Mouse (Mus musculus): Measurements from ENCODE around the gene Gm12355.

The Gm12355 gene

DNA sequence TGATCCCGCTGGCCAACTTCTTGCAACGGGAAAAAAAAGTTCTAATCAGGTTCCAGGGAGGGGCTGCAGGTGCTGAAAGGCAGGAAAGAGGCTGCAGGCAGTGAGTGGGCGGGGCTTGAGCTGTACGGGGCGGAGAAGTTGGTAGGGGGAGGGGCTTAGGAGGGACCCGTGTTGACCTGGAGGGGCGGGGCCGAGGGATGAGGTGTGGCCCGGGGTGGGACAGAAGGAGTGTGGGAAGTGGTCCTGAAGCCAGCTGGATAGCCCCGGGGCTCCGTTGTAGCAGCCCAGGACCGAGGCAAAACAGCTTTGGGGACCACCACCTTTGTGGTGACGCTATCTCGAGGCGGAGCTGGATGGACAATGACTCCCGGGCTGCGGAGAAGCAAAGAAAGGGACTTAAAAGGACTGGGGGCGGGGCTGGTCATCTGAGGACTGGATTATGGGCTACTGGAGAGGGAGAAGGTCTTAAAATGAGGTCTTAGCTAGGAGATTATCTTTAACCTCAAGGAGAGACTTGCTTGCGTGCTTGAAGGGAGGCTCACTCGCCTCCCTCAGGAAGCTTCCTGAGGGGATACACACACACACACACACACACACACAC, 23.3 kb downstream of the Gm12355 start:
- DNase-seq (ENCODE audit: low spot score), result no peak

DNA sequence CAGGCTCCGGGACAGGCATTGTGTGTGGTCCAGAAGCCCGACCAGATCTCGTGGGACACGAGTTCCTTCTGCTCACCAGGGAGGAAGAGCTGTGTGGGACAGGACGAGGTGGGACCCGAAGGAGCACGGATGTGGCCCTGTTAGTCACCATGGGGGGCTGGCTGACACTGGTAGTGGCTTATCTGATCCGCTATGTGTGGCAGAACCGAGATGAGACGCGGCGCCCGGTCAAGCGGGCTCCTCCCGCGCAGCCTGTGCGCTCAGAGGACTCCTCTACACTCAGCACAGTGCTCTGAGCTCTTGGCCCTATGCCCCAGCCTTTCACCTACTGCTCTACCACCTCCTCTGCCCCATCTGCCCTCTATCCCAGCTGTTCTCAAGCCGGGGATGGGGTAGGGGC, 26.2 kb downstream of the Gm12355 start:
- DNase-seq (ENCODE audit: low spot score), result no peak

DNA sequence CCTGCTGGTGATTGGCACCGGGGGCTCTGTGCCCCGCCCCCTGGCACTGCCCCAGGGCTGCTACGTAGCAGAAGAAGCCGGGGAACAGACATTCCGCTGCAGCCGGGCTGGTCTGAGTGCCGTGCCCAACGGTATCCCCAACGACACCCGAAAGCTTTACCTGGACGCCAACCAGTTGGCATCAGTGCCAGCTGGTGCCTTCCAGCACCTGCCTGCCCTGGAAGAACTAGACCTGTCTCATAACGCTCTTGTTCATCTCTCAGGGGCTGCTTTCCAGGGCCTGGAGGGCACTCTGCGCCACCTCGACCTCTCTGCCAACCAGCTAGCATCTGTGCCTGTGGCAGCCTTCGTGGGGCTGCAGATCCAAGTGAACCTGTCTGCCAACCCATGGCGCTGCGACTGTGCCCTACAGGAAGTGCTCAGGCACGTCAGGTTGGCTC, 26.6 kb downstream of the Gm12355 start:
- DNase-seq (ENCODE audit: low spot score), result no peak

DNA sequence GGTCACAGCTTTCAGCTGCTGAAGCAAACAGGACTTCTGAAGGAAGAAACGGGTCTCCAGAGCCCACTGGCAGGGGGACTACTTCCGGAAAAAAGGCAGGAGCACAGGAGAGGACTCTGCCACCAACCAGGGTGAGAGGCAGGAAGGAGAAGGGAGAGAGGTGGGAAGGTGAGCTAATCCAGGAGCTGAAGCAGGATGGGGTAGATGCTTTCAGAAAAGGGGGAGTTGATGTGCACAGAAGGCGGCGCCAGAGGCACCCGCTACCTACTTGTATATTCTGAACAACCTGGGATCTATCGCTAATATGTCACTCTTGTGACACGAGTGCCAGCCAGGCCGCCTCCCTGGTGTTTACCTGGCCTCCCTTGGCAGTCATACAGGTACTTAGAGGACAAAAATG, 27.5 kb downstream of the Gm12355 start, which contains the start of gene Lrrc3c:
Gene Lrrc3c, plus strand, starts transcription at position 301 of the 400 bp plus-strand sequence.
- DNase-seq (ENCODE audit: low spot score), result no peak

DNA sequence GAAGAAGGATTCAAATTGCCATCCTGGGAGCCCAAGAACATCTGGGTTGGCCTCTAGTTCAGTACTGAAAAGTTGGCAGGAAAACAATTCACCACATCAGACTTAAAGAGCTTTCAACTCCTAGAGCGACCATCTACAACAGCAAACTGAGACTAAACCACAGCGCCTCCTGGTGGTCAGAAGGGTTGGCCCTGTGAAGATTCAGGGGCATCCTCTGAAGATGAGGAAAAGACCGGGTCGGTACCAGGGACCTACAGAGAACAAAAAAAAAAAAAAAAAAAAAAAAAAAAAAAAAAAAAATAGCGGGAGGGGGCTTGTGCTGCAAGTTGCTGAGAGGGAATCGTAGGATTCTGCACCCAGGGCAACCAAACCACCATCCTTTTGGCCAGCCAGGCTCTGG, 28.1 kb downstream of the Gm12355 start:
- DNase-seq (ENCODE audit: low spot score), result no peak

DNA sequence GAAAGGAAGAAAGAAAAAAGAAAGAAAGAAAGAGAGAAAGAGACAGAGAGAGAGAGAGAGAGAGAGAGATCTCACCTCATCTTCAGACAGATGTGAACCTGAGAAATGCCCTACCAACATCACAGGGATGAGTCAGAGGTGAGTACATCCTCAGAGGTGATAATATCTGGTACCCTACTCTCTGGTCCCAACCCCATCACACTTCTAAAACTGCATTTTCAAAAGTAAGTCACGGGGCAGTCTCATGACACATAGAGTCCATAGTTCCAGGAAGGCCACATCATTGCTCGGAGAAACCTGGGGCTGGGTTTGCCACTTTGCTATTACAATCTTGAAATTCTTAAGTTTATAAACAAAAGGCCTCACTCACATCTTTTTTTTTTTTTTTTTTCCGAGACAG, 29.5 kb downstream of the Gm12355 start:
- no peak for DNase-seq (ENCODE audit: low spot score)

DNA sequence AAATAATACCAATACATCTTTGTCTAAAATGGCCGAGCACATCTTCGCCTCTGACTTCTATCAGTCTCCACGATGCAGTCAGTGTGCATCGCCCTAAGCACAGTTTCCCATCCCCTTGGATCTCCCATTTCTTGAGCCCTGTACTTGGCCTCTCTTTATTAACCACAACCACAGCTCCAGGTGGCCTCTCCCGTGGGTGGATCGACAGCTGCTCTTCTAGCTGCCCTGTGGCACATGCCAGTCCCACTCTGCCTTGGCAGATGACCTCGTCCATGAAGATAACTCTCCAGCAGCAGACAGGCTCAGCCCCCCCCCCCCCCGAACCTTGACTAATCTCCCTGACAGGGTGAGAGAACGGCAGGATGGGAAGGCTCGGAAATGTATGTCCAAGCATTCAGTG, 30.0 kb downstream of the Gm12355 start:
- no peak for DNase-seq (ENCODE audit: low spot score)

DNA sequence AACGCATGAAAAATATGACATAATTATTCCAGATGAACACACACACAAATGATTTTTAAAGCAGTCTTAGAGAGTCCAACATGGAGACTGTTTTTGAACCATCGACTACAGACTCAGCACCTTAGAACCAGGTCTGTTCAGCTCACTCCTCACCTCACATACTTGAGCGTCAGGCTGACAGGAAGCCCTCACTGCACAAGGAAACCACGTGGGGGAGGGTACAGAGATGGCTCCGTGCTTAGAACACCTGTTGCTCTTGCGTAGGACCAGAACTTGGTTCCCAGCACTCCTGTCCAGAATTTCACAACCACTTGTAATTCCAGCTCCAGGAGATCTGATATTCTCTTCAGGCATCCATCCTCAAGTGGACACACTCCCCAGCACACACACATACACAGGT, 30.4 kb downstream of the Gm12355 start:
- DNase-seq (ENCODE audit: low spot score), result no peak

DNA sequence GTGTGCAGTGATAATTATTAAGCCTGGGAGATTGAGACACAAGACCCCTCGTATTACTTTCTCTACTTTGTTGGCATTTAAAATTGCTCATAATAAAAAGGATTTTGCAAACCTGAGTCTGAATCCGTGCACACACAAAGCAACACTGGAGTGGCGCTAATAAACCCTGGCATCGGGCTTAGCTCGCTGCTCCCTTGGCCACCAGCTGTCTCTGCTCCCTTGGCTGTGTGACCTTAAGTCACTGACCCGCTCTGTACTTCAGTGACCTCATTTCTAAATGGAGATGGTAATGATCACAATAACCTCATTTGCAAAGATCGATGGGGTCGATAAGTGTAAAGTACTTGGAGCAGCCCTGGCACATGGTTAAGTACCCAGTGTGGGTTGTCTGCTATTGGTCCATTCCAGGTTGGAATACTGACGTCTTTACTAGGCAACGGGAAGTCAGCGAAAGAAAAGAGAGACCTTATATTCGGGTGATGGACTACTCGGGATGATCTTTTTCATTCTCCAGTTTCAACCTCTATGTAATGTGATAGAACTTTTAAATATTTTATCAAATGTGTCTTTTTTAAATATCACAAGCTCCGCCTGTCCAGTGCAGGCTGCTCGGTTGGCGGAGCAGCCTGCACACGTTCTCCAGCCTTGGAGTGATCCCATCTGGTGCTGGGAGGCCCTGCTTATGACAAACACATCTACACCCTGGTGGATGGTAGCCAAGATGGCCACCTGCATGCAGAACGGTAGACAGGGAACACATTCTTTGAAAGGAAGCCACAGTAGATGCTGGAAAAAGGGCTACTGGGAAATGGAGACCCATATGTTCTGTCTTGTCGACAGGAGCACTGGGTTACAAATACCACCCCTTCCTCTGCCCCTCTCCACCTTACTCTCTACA, 34.7 kb downstream of the Gm12355 start:
- no peak for DNase-seq (ENCODE audit: low spot score)

DNA sequence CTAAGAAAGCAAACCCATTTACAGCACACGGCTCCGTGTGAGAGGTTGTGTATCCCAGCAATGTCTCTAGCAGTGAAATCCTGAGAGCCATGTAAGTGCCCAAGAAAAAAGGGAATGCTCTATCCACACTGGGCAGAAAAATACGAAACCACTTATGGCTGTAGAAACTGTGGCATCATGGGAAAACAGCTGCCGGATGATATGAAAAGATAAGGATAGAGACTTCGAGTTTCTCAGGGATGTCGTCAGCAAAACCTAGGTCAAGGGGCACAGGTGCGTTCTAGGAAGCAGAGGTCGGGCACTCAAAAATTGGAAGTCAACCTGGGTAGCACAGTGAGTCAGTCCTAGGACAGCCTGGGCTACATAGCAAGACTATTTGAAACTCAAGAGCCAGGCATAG, 36.2 kb downstream of the Gm12355 start:
- no peak for DNase-seq (ENCODE audit: low spot score)

DNA sequence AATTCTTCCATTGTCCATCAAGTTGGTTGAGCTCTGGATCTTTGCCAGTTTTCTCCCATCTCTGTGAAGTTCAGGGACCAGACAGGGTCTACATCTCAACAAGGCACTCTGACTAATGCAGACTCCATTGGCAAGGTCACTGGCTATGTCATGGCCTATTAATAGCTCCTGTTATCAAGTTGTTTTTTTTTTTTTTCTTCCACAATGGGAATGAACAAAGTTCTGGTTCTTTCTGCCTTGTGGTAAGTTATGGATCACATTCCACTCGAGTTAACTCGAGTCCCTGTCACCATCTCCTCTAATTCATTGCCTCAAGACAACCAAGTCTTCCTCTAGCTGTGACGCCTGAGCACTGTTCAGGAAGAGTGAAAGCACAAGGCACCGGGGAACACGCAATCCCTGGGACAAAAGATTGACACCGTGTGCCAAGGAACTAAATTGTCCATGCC, 36.6 kb downstream of the Gm12355 start:
- no peak for DNase-seq (ENCODE audit: low spot score)

DNA sequence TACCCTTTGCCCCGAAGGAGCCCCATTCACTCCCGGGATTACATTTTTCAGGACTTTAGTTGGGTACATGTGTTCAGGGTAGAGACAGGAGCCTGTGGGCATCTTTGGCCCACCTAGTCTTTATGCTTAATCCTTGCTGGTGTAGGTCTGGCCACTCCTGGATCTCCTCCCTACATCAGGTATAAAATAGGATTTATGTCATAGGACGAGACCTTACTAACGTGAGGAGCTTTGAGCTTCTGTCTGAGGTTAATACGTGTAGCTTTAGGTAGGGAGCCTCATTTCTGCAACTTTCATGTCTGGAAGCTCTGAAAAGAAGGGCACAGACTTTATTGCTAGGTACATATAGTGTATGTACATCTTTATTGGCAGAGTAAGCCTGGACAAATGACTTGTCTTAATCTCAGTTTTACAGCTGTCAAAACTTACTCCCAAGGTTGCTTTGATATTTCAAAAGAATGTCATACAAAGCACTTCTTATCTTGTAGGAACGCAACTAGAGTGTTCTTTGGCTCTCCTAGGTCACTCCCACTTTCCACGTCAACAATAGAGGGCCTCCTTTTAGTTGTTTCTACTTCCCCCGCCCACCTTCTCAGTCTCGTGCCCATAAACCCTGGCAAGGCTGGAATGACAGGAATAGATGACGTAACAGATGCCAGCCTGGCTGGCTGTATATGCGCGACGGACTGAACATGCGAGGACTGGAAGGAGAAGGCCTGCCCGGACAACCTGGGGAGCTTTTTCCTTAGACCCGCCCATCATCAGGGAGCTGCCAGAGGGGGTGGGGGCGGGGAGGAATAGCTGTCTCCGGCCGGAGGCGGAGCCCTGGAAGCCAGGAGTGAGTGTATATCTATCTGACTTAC, 37.5 kb downstream of the Gm12355 start:
- DNase-seq (ENCODE audit: low spot score), result peak; percentile 29

DNA sequence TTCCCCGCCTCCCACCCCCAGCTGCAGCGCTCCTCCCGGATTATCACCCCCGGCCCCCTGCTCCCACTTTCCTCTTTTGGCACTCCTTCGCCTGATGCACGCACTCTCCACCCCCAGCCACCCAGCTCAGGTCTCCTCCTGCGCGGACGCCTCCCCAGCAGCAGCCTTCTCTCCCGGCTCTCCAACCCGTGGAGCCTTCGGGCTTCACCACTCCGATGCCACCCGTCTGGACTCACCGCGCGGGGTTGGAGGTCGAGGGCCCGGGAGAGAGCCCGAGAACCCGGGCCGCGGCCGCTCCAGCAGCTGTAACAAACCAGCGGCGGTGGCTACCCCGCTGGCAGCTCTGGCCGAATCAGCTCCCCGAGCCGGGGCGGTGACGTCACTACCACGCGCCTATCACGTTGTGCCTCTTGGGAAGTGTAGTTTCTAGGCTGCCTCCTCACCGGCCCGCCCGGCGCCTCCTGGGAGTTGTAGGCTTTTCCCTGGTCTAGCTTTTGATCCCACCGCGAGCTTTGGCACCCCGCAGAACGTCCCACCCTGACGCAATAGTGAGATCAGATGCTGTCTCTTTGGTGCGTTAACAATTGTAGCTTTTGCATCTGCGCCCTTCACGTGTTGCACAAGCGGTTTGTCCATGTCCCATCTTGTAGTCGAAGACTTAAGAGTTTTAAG, 38.4 kb downstream of the Gm12355 start, which contains the start of gene Ormdl3:
Gene Ormdl3, minus strand, starts transcription at position 477 of the 672 bp plus-strand sequence.
- DNase-seq (ENCODE audit: low spot score), result peak; percentile 97

DNA sequence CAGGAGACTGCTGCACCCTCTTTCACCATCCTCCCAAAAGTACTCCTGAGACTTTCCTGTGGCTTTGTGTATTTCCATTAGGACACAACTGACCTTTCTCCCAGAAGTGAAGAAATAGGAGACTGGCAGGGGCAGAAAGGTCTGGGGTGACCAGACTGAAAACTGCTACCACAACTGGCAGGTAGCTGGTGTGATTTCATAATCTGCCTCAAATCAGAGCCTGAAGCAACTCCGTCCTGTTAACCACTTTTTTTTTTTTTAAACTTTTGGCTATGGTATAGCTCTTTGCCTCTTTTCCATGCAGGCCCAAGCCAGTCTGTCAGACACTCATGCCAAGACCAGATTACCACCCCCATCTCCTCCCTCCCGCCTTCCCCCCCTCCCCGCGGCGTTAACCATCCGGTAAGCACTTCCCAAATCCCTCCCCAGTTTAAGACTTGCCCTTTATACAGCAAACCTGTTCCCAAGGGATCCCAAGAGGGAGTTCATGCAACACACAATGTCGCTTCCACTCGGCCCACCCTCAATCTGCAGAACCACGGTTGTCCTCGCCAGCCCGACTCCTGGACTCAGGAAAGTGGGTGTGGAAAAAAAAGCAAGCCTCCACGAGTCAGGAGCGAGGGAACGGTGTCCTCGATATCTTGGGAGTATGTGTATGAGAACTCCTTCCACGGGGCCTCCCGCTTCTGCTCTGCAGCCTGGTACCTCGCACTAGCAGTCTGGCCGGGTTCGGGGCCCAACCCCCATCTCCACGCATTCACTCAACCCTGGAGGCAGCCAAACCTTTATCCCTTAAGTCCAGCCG, 39.2 kb downstream of the Gm12355 start:
- no peak for DNase-seq (ENCODE audit: low spot score)

DNA sequence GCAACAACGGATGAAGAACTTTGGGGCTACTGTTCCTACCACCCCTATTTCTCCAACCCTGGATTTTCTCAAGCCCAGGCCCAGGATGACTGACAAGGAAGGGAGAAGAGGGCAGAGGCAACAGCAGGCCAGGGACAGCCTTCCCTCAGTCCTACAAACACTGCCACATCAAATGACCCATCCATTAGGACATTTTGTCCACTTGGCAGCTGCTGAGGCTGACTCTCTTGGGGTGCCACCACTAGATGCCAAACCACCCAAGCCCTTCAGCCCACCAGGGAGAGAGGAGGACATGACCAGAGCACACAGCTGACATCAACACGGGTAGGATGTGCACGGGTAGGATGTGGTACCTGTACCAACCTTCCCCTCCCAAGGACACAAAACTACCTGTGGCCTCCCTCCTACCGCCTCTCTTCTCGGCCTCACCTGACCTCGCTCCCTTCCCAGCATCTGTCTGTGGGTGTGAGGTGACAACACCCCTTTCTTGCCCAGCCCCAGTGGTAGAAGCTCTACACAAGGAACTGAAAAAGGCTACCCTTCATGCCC, 40.8 kb downstream of the Gm12355 start:
- DNase-seq (ENCODE audit: low spot score), result no peak

DNA sequence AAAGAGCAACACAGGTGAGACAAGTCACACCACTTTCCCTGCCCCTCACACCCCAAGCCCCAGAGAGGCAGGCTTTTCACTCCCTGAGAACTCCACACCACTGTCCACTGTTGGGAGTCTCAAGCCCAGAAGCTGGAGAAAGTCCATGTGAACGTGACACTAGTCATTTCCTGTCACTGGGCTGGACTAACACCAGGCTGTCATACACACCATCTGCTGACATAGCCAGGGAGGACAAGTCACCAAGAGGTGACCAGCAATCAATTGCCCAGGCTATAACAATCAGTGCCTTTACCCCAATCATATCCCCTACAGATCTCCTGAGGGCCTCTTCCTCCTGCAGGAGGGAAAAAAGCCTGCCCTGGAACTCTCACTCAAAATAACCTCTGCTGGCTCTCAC, 41.3 kb downstream of the Gm12355 start:
- DNase-seq (ENCODE audit: low spot score), result no peak

DNA sequence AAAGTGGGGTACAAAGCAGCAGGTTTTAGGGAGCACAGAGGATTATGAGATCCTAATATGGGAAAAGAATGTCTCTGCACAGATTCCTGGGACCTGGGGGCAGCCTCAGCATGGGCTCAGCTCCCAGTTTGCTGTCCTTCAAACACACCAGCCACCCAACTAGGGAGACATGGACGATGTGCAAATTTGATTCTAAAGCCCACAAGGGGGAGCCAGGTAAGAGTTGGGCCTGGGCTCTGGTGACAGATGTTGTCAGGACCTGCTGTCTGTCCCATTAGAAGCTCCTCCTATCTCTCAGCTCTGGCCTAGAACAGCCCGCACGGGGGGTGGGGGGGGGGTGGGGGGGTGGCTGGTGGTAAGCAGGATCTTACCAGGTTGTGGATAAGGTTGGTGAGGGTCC, 41.9 kb downstream of the Gm12355 start:
- no peak for DNase-seq (ENCODE audit: low spot score)

DNA sequence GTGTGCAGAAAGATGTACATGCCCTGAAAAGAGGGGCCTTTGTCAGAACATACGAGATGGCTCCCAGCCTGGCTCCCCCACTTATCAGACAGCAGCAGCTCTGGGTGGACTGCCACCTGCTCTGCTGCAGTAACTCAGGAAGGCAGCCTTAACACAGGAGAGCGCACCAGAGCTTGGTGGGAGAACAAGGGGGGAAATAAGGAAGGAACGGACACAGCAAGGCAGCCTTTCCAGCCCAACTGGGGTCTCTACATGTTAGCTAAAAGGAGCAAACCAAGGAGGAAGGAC, 42.3 kb downstream of the Gm12355 start:
- no peak for DNase-seq (ENCODE audit: low spot score)

DNA sequence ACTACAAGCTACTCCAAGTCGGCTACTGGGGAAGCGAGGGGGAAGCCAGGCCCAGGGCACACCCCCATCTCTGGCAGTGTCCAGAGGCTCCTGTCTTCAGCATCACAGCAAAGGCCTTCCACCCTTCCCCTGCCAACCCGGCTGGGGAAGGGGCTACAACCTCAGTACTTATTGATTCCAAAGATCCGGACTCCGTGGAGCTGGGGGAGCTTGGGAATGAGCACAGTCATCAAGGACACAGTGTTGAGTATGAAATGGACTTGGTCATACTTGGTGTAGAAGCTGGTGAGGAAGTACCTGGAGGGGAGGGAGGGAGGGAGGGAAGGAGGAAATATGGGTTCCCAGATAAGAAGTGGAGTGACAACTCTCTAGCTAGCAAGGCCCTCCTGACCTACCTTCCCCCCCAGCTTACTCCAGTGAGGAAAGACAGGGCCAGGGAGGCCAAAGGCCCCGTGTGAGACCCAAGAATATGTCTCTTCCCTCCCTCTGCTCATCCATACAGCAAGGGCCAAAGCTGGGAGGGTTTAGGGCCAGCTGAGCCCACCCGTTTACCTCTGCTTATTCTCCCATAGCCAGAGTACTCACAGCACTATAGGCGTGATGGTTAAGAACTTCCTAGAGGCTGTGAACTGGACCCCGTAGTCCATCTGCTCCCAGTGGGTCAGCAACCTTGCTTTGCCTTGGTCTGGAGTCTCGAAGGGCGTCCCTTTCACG, 42.8 kb downstream of the Gm12355 start:
- DNase-seq (ENCODE audit: low spot score), result no peak

DNA sequence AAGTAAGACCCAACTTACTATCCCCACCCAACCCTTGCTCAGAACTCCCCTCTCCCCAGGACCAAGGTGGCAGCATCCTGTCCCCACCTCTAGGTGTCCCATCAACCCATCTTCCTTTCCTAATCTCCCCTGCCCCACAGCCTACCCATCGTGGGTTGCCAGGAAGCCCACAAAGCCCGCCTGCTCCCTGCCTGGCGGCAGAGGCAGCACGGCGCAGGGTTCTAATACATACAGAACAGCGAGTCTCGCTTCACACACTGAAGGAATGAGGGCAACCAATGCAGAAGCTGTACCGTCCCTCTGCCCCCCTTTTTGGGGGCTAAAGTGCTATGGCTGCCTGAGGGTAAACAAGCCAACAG, 43.5 kb downstream of the Gm12355 start:
- no peak for DNase-seq (ENCODE audit: low spot score)

Data from urinary bladder, postnatal 10 days (tissue).